Mouse (Mus musculus) urinary bladder, adult 2 months (tissue): ENCODE results near the gene Egfr. TPM values are rescaled to one million over a fixed set of nuclear protein-coding genes. Genes with fewer than 3 reads are reported as not detected.

ENCODE experiments used
- DNase-seq: peaks from one replicate; pipeline ENCODE4 v3.0.0; 2022; ENCODE audit warnings: low spot score
- polyA plus RNA-seq: library from polyadenylated mRNA; depleted of rRNA; stranded (reverse); fragments of >200 nt; gene quantifications from 2 replicates; pipeline ENCODE4 v1.2.3, GENCODE M21; 2012

Egfr gene
- polyA plus RNA-seq, 1 experiment: 9.1 TPM

DNA sequence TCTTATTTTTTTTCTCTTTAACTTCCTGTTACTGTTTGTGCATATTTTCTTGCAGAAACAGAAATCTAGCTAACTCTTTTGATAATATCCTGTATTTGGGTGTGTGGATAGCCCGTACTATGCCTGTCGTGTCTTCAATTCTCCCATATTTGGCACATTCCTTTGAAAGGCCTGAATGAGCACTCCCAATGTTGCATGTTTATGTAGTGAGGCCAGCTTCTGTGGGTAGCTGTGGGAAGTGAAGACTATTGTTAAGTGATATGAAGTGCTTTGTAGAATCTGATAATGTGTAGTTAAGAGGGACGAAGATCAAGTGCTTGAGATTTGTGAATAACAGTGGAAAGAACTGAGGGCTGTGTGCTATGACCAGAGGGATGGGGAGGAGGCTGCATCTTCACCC is 77.5 kb downstream of the Egfr start:
- DNase-seq: no peak

DNA sequence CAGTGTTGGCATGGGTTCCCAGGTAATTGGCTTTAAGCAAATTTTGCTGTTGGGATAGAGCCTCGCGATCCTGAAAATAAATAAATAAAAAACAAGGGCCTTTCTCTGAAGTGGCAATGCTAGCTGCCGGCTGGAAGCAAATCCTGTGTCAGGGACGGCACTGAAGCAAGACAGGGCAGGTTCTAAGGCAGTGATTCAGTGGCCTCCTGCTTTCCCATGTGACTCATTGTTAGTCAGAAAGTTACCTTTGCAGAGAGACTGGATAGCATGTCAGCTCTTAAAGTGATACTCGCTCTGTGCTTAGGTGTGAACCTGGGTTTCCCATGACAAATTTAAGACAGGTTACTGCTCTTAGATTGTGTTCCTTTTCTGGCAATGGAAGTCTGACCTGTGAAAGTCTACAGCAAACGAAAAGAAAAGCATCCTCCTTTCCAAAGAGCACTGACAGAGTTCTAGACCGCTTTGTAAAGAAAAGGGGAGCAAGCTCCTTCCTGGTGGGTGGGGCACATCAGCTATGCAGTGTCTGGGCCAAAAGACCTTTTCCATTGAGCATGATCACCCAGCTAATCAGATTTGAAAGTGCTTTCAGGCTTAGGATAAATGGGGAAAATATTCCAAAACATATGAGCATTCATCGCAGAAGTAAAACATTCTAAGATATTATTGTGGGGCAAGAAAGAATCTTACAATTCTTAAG is 78.7 kb downstream of the Egfr start:
- DNase-seq: no peak

DNA sequence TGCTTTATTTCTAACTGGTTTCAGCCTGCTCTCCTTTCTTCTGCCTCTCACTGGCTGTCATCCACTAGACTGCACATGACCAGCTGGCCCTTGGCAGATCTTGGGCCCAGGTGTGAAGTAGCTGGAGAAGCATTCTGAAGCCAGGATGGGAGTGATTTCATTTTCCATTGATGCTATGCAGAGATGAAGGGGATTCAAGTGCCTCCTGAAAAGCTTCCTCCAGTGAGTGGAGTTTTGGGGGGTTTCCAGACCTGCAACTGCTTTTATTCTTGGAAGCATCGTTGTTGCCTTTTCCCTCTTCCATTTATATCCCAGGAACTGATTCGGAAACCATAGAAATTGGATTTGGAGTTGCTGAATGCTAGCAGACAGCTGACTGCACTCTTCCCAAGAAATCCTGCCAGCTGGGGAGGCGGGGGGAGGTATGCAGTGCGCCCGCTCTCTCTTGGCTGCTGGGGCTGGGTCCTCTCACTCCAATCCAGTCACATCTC is 80.0 kb downstream of the Egfr start:
- no peak for DNase-seq

DNA sequence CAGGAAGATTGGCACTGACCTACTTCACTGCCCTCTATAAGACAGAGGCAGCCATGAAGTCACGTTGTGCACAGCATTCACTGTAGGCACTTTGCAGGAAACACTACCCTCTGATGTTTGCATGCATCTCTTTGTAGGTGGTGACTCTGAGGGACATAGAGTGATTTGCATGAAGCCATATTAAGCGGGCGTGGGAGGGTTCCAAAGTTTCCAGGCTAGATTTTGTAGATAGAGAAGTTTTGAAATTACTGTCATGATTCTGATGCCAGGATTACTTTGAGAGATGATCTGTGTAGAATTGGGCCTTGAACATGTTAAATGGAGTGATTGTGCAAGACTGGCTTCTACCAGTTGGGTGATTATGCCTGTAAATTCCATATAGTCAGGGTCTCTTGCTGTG is 86.8 kb downstream of the Egfr start:
- no peak for DNase-seq

DNA sequence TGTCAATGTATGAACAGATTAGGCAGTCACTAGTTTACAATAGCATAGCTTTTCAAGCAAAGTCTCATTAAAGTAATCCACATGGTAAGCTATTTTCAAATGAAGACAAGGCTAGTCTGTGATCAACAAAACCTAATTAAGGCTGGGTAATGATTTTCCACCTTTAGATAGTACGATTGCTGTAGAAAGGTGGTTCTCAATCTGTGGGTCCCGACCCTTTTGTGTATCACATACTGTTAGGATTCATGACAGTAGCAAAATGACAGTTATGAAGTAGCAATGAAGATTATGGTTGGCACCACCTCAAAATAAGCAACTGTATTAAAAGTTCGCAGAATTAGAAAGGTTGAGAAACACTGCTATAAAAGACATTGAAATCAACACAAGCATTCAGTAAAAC is 90.9 kb downstream of the Egfr start:
- DNase-seq: no peak

GRCm38 (mm10) chr11:16843889-16844568 is 92.0 kb downstream of the Egfr start:
- no peak for DNase-seq

GRCm38 (mm10) chr11:16848881-16849280 is 96.9 kb downstream of the Egfr start:
- DNase-seq: no peak

DNA sequence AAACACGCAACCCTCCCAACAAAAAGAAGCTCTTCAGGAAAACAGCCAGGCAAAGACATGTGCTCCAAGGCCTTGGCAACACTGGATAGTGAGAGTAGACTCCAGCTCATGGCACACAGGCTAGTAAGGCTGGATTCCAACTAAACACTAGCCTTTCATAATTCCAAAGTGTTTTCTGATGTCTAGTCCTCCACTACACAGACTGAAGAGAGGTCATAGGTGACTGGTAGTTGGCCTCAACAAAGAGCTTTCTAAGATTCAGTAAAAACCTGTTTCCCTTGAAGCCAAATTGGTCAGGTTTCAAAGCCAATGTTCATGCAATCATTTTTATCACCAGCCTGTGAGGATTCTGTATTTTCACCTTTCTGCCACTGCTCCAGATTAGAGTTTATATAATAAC is 99.4 kb downstream of the Egfr start:
- no peak for DNase-seq

DNA sequence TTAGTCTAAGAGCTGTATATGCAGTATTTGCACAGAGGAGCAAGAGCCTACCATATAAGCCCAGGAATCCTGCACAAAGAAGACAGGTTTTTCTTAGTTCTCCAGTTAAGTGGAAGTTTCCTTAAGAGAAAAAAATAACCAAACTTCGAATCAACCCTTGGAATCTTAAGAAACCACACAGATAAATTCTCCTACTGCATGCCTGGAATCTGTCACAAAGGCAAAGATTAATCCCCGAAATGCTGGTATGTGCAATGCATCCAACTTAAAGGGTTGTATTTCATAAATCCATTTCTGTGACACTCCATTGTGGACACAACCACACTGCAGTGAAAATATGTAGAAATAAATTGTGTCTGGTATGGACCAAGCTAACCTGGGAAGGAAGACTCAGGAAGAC is 102.1 kb downstream of the Egfr start:
- DNase-seq: no peak

DNA sequence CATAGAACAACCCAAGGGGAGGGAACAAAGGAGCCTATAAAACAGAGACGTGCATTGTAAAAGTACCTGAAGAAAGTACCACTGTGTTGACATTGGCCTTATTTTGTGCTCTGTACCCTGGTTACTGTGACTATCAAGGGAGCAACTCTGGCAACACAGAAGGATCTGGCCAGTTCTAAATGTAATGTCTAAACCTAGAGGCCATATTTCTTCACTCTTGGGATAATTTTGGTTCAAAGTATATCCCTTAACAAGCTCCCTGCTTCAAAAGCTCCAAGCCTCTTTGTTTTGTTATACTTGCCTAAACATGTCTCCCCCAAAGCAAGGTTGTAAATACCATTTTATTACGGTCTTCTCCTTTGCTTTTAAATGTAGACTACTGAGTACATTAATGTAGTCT is 105.3 kb downstream of the Egfr start:
- no peak for DNase-seq

- DNase-seq: no peak
These were observed 109.0 kb downstream of the Egfr start for GRCm38 (mm10) chr11:16861037-16861436.

DNA sequence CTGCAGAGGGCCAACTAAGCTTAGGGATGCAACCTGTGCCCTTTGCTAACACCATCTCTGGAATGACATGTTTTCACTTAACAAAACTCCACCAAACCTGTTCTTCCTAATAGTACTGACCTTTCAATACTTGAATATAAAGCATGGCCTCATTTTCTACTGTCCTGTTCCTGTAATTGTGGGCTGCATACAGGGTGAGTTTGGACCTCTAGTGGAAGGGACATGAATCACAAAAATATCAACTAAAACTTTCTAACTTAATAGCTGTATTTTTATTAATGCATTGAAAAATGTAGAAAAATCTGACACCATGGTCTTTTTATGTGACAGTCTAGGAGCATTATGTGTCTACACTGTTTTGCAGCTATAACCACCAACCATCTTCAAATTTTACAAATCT is 111.5 kb downstream of the Egfr start:
- DNase-seq: no peak

- no peak for DNase-seq
These were observed 113.1 kb downstream of the Egfr start for GRCm38 (mm10) chr11:16864980-16865561.

DNA sequence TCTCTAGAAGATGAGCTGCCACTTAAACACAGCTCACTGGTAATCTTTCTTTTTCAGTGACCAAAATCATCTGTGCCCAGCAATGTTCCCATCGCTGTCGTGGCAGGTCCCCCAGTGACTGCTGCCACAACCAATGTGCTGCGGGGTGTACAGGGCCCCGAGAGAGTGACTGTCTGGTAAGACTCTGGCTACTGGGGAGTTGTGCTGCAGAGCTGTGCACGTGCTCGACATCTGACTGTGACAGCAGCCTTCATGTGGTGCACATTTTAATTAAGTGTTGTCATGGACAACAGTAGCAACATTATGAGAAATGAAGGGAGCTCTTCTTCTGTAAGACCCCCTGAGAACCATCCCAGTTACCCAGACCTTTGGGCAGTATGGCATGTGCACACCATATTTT is 116.0 kb downstream of the Egfr start:
- DNase-seq: no peak

- DNase-seq: no peak
These were observed 117.5 kb downstream of the Egfr start for GRCm38 (mm10) chr11:16869506-16869905.

DNA sequence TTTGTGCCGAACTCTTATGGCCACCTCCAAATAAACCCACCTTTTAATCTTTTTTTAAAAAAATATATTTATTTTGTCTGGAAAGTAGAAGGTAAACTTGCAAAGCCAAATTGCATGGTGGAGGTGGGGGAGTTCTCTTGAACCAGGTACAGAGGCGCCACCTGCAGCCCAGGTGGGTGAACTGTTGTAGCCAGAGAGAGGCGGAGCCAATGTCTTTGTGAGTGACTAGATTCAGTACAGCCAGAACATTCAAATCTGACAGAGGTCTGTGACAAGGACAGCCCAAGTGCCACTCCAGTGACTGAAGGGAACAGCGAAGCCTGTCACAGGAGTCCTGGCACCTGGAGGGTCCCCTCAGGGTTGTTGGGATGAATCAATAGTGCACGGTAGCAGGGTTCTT is 119.1 kb downstream of the Egfr start:
- DNase-seq: peak; percentile 38

DNA sequence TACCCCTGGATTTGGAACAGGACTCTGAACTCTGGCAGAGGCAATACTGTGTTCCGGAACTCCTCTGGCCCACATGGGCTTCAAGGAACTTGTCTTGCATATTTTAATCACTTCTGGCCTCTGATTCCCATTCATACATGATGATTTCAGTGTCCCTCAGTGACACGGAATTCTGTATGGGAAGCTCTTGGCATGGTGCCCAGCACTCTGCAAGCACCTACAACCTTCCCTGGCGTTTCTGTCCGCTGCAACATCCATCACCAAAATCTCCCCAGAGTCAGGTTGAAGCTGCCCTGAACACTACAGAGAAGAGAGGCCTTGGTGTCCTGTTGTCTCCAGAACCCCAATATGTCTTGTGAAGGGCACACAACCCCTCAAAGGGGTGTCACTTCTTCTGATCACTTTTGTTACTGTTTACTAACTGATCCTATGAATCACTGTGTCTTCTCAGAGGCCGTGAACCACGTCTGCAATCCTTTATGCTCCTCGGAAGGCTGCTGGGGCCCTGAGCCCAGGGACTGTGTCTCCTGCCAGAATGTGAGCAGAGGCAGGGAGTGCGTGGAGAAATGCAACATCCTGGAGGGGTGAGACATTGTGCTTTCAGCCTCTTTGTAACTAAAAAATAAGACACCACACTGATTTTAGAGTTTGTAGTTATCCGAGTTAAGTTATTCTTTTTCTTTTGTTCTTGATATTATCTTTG is 125.8 kb downstream of the Egfr start:
- no peak for DNase-seq

DNA sequence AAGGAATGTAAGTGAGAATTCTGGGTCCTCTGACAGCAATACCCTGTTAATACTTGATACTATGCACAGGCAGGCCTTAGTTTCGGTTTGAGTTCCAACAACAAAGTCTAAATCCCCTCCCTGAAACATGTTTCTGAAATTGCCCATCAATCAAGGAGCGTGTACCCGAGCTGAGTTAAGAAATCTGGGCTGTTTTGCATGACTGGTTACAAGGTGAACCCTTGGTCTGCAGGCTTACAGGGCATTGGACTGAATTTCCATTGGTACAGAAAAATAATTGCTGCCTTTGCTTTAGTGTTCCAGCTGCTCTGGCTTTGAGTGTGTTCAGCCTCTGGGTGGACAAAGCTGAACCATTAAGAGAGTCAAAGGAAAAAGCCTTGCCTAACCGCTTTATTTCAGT is 129.9 kb downstream of the Egfr start:
- no peak for DNase-seq

- DNase-seq: no peak
These were observed 134.1 kb downstream of the Egfr start for GRCm38 (mm10) chr11:16886152-16886551.

DNA sequence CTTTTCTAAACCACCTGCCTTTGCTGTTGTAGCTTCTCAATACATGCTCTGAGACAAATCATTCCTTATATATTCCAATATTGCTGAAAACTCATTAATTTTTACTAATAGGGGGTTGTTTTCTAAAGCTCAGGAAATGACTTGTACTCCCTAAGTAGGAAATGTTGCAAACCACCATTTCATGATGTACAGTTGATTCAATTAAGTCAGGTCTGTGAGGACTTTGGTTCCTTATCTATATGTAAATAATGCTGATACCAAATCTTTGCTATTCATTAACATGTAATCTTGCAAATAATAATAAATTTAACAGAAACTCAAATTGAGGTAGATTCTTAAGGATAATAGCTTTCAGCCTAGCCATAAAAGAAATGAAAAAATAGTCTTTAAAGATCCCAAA is 136.1 kb downstream of the Egfr start:
- no peak for DNase-seq

DNA sequence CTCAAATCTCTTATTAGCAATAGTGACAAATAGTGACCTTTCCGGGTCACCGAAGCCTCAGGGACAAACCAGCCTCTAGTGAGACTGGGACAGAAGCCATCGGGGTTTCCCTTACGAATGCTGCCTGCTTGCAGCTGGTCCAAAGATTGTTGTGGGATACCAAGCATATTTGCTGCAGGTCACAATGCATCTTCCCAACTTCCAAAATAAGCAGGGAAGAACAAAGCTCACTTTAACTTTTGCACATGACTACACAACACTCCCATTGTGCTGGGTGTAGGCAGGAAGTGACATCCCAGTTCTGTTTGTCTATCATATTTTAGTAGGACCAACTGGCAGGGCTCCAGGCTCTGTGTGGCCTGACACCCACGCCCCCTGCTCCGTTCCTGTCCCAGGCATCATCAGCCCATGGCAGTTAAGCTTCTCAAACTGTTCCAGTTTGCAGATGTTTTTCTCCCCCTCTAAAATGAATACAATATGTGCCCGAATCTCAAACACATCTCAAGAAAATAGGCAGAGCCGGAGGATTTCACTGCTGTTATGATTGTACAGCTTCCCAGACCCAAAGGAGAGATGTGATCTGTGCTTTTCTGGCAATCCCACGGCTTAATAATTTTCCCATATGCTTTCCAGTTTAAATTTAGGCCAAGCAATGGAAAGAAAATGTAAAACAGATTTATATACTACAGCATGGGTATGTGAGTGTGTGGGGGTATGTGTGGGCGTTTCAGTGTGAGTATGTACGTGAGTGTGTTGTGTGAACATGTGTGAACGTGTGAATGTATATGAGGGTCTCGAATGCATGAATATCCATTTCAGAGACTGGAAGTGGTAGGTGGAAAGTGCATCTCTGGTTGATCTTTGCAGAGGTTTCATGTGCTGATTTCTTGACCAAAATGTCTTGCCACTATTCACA is 143.7 kb downstream of the Egfr start:
- DNase-seq: no peak

DNA sequence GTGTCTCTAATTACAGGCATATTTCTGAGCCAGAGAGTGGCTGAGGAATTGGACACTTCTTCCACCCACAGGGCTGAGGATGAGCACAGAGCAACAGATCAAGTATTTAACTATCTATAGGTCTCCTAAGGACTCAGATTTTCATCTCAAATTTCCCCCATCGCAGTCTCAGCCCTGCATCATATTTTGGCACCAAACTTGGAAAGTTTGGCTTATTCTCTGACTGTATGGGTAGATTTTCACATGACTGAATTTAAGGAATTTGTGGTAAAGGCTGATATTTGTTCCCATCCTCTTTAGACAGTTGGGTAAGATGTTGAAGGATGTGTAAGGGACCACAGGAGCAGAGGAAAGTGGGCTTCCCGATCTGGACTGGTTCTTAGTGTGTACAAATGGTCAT is 145.7 kb downstream of the Egfr start:
- DNase-seq: no peak
